Mouse (Mus musculus): ENCODE data around the gene Rpgrip1. TPM values are rescaled to one million over a fixed set of nuclear protein-coding genes. Genes with fewer than 3 reads are reported as not detected.
A peak's percentile ranks its signal among the peaks of the same experiment; 100 is the strongest.

The Rpgrip1 gene
- total RNA-seq, 2 experiments from 2014 or later = 4.8 to 10.8 TPM

- ATAC-seq (replicated peaks; ENCODE audit: poor library complexity, severe bottlenecking) = peak; percentile 12
These were observed 86.0 kb downstream of the Rpgrip1 start for GRCm38 (mm10) chr14:52196230-52197155.

GRCm38 (mm10) chr14:52197156-52197878, 86.8 kb downstream of the Rpgrip1 start, which contains the start of gene Supt16:
Gene Supt16 (minus strand): TSS chr14:52197416.
- ATAC-seq (replicated peaks; ENCODE audit: poor library complexity, severe bottlenecking) = peak; percentile 87

- peak; percentile 72 for ATAC-seq (replicated peaks; ENCODE audit: poor library complexity, severe bottlenecking)
These were observed 87.6 kb downstream of the Rpgrip1 start for GRCm38 (mm10) chr14:52198141-52198540.

- ATAC-seq (replicated peaks; ENCODE audit: poor library complexity, severe bottlenecking) = no peak
These were observed 88.9 kb downstream of the Rpgrip1 start for GRCm38 (mm10) chr14:52199412-52199811.

Other genes starting within 250 kb of the Rpgrip1 start
- gene Mettl17, start 225.9 kb upstream of the Rpgrip1 start, total RNA-seq (2014; fragmentation: Nextera tagmentation) = 15.4 and 22.2 TPM in 2 replicates
- gene Mettl17, start 225.9 kb upstream of the Rpgrip1 start, total RNA-seq (2017) = 13.1 and 34.7 TPM in 2 replicates
- 0.49 and 1.4 TPM in 2 replicates for gene Slc39a2, start 217.8 kb upstream of the Rpgrip1 start, total RNA-seq (2014; fragmentation: Nextera tagmentation)
- gene Slc39a2, start 217.8 kb upstream of the Rpgrip1 start, total RNA-seq (2017) = 0.09 and 0.21 TPM in 2 replicates
- 5.4 and 6.2 TPM in 2 replicates for gene Ndrg2, start 196.5 kb upstream of the Rpgrip1 start, total RNA-seq (2014; fragmentation: Nextera tagmentation)
- gene Ndrg2, start 196.5 kb upstream of the Rpgrip1 start, total RNA-seq (2017) = 8.7 and 11.4 TPM in 2 replicates
- gene Tppp2, start 192.3 kb upstream of the Rpgrip1 start, total RNA-seq (2014; fragmentation: Nextera tagmentation) = not detected in 2 replicates
- gene Tppp2, start 192.3 kb upstream of the Rpgrip1 start, total RNA-seq (2017) = not detected in 2 replicates
- gene Rnase13, start 187.9 kb upstream of the Rpgrip1 start, total RNA-seq (2014; fragmentation: Nextera tagmentation) = not detected in 2 replicates
- not detected in 2 replicates for gene Rnase13, start 187.9 kb upstream of the Rpgrip1 start, total RNA-seq (2017)
- gene Arhgef40, start 126.0 kb upstream of the Rpgrip1 start, total RNA-seq (2014; fragmentation: Nextera tagmentation) = 8.6 and 14.9 TPM in 2 replicates
- 10.8 and 11.4 TPM in 2 replicates for gene Arhgef40, start 126.0 kb upstream of the Rpgrip1 start, total RNA-seq (2017)
- gene Tmem253, start 95.0 kb upstream of the Rpgrip1 start, total RNA-seq (2014; fragmentation: Nextera tagmentation) = not detected in 2 replicates
- gene Tmem253, start 95.0 kb upstream of the Rpgrip1 start, total RNA-seq (2017) = not detected in 2 replicates
- 11.3 and 20.1 TPM in 2 replicates for gene Zfp219, start 90.0 kb upstream of the Rpgrip1 start, total RNA-seq (2014; fragmentation: Nextera tagmentation)
- 13.6 and 17.0 TPM in 2 replicates for gene Zfp219, start 90.0 kb upstream of the Rpgrip1 start, total RNA-seq (2017)
- gene Olfr221, start 68.2 kb upstream of the Rpgrip1 start, total RNA-seq (2014; fragmentation: Nextera tagmentation) = not detected in 2 replicates
- gene Olfr221, start 68.2 kb upstream of the Rpgrip1 start, total RNA-seq (2017) = not detected in 2 replicates
- 362 and 404 TPM in 2 replicates for gene Hnrnpc, start 6.7 kb upstream of the Rpgrip1 start, total RNA-seq (2014; fragmentation: Nextera tagmentation)
- 637 and 667 TPM in 2 replicates for gene Hnrnpc, start 6.7 kb upstream of the Rpgrip1 start, total RNA-seq (2017)
- 91.5 and 98.8 TPM in 2 replicates for gene Supt16, start 86.7 kb downstream of the Rpgrip1 start, total RNA-seq (2014; fragmentation: Nextera tagmentation)
- gene Supt16, start 86.7 kb downstream of the Rpgrip1 start, total RNA-seq (2017) = 229 and 242 TPM in 2 replicates
- gene Chd8, start 147.1 kb downstream of the Rpgrip1 start, total RNA-seq (2014; fragmentation: Nextera tagmentation) = 71.1 and 96.4 TPM in 2 replicates
- 60.1 and 63.5 TPM in 2 replicates for gene Chd8, start 147.1 kb downstream of the Rpgrip1 start, total RNA-seq (2017)
- 44.1 and 47.1 TPM in 2 replicates for gene Tox4, start 168.4 kb downstream of the Rpgrip1 start, total RNA-seq (2014; fragmentation: Nextera tagmentation)
- gene Tox4, start 168.4 kb downstream of the Rpgrip1 start, total RNA-seq (2017) = 43.1 and 45.9 TPM in 2 replicates
- 10.5 and 21.9 TPM in 2 replicates for gene Rab2b, start 168.8 kb downstream of the Rpgrip1 start, total RNA-seq (2014; fragmentation: Nextera tagmentation)
- gene Rab2b, start 168.8 kb downstream of the Rpgrip1 start, total RNA-seq (2017) = 4.1 and 8.7 TPM in 2 replicates
- gene Mettl3, start 194.4 kb downstream of the Rpgrip1 start, total RNA-seq (2014; fragmentation: Nextera tagmentation) = 47.6 and 54.5 TPM in 2 replicates
- 33.6 and 33.7 TPM in 2 replicates for gene Mettl3, start 194.4 kb downstream of the Rpgrip1 start, total RNA-seq (2017)
- 0.45 TPM in 1 of 2 replicates, not detected in the other for gene Sall2, start 218.1 kb downstream of the Rpgrip1 start, total RNA-seq (2014; fragmentation: Nextera tagmentation)
- 0.39 and 0.46 TPM in 2 replicates for gene Sall2, start 218.1 kb downstream of the Rpgrip1 start, total RNA-seq (2017)
- gene Olfr1513, start 245.7 kb downstream of the Rpgrip1 start, total RNA-seq (2014; fragmentation: Nextera tagmentation) = not detected in 2 replicates
- not detected in 2 replicates for gene Olfr1513, start 245.7 kb downstream of the Rpgrip1 start, total RNA-seq (2017)